Mouse (Mus musculus) neural tube, embryonic 15.5 days (tissue): ENCODE measurements around the gene Tmem210. TPM values are rescaled to one million over a fixed set of nuclear protein-coding genes. Genes with fewer than 3 reads are reported as not detected.

ENCODE experiments used
- ATAC-seq: fragments of 200-750 bp; cut with Nextera tagmentation; 2 replicates; pipeline ENCODE4 v1.8.0; 2017; ENCODE audit warnings: mild to moderate bottlenecking, moderate TSS enrichment, moderate library complexity; ENCODE audit not compliant: low FRiP score
- H3K27ac ChIP-seq: fragments of 300-500 bp; sonication (generic); replicated peaks from 2 replicates; pipeline ENCODE4 v1.5.1; 2015; ENCODE audit warnings: mild to moderate bottlenecking, inconsistent platforms
- H3K27me3 ChIP-seq: fragments of 300-500 bp; sonication (generic); replicated peaks from 2 replicates; pipeline ENCODE4 v1.6.1; 2015; ENCODE audit warnings: inconsistent platforms
- H3K36me3 ChIP-seq: fragments of 300-500 bp; sonication (generic); 2 replicates; pipeline ENCODE4 v1.6.1; 2015; ENCODE audit warnings: inconsistent platforms
- H3K4me1 ChIP-seq: fragments of 300-500 bp; sonication (generic); 2 replicates; pipeline ENCODE4 v1.6.1; 2015; ENCODE audit warnings: inconsistent platforms
- H3K4me2 ChIP-seq: fragments of 300-500 bp; sonication (generic); 2 replicates; pipeline ENCODE4 v1.6.1; 2015; ENCODE audit warnings: inconsistent platforms, mild to moderate bottlenecking, moderate library complexity
- H3K4me3 ChIP-seq: fragments of 300-500 bp; sonication (generic); replicated peaks from 2 replicates; pipeline ENCODE4 v1.5.1; 2015; ENCODE audit warnings: mild to moderate bottlenecking, inconsistent platforms
- H3K9ac ChIP-seq: fragments of 300-500 bp; sonication (generic); replicated peaks from 2 replicates; pipeline ENCODE4 v1.6.1; 2015; ENCODE audit warnings: mild to moderate bottlenecking, inconsistent platforms
- H3K9me3 ChIP-seq: fragments of 300-500 bp; sonication (generic); replicated peaks from 2 replicates; pipeline ENCODE4 v1.6.1; 2016; ENCODE audit warnings: inconsistent platforms
- WGBS: fragments of 180-500 bp; shearing (Covaris S2); methylation state at CpG from one replicate; pipeline ENCODE4 v1.1.7; 2015; ENCODE audit warnings: mixed read lengths; 5-methylcytosine and 5-hydroxymethylcytosine counted together
- polyA plus RNA-seq: library from polyadenylated mRNA; unstranded; fragments of >200 nt; fragmentation: Nextera tagmentation; extraction: Ambion mirVana; gene quantifications from 2 replicates; pipeline ENCODE4 v1.2.1, GENCODE M21; 2015

Tmem210 gene
- polyA plus RNA-seq, 1 experiment from 2014 or later, result not detected

GRCm38 (mm10) chr2:25265897-25266656 lies 21.9 kb upstream of the Tmem210 start:
- peak overlapping the region; percentile 41 for H3K9ac ChIP-seq
- no peaks in the 10 kb centered on the region for H3K9me3 ChIP-seq
- ATAC-seq, result no peak
- 51% methylated on average over 6 of the region's 6 CpGs for WGBS
- H3K4me3 ChIP-seq, result peak overlapping the region; percentile 17
- H3K27me3 ChIP-seq, result no peaks in the 10 kb centered on the region
- peaks cover 21% of the 10 kb centered on the region for H3K36me3 ChIP-seq
- peaks cover 68% of the 10 kb centered on the region for H3K4me1 ChIP-seq
- peak overlapping the region; percentile 100 for H3K4me2 ChIP-seq
- H3K27ac ChIP-seq, result peak overlapping the region; percentile 67

DNA sequence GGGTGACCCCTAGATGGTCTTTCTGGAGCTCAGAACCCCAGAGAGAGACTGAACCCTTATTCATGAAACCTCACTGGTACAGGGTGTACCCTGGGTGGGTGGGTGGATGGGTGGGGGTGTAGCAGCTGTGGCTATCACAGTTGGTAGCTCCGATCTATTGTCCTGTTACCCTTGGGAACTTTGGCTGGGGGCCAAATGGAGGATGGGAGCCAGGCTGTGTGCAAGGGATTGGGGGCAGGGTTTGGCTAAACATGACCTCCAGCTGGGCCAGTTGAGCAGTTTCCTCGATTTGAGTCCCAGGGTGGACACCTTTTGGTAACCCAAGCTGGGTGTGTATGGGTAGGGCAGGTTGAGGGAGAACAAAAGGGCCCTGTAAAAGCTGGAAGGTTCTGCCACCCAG lies 21.2 kb upstream of the Tmem210 start:
- Histone ChIP-seq H3K4me1 (peaks cover 72% of the 10 kb centered on the region), H3K4me2 (peak overlapping the region; percentile 100), H3K27ac (peak overlapping the region; percentile 67), H3K9ac (peak overlapping the region; percentile 41), H3K36me3 (peaks cover 21% of the 10 kb centered on the region), H3K4me3 (0 out of 2 replicates have a peak overlapping the region, but pooled peaks have one; percentile 17), H3K27me3 (no peaks in the 10 kb centered on the region), H3K9me3 (no peaks in the 10 kb centered on the region)
- 33% methylated on average over 2 of the region's 2 CpGs for WGBS
- no peak for ATAC-seq

DNA sequence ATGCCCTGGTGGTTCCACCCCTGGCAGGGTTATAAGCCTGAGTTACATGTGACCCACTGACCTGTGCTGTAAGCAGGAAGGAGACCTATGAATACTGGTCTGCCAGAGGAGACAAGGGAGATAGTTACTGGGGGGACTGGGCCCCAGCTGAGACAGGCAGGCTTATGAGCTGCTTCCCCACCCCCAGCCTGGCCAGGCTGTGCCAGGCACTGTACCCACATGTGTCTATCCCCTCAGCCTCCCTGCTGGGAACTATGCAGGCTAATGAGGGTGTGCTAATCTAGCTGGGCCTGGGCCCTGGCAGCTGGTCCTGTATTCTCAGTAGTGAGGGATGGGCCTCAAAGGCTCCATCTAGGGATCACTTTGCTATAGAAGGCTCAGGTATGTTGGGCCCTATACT lies 20.7 kb upstream of the Tmem210 start:
- peak overlapping the region; percentile 67; the same call in 1 of the 2 replicates for H3K27ac ChIP-seq
- no peaks in the 10 kb centered on the region for H3K9me3 ChIP-seq
- H3K9ac ChIP-seq, result peak overlapping the region; percentile 41; the same call in 1 of the 2 replicates
- peak overlapping the region; percentile 100; the same call in 1 of the 2 replicates for H3K4me2 ChIP-seq
- no peaks in the 10 kb centered on the region for H3K27me3 ChIP-seq
- H3K4me1 ChIP-seq, result peaks cover 69% of the 10 kb centered on the region
- H3K36me3 ChIP-seq, result peaks cover 21% of the 10 kb centered on the region
- no peak overlapping the region for H3K4me3 ChIP-seq
- no peak for ATAC-seq

- no peak overlapping the region for H3K9ac ChIP-seq
- no peak overlapping the region for H3K4me3 ChIP-seq
- no peak overlapping the region for H3K27ac ChIP-seq
- H3K9me3 ChIP-seq, result no peaks in the 10 kb centered on the region
- ATAC-seq, result no peak
- WGBS, result 71% methylated on average over 4 of the region's 4 CpGs
- no peaks in the 10 kb centered on the region for H3K27me3 ChIP-seq
- H3K4me2 ChIP-seq, result 0 out of 2 replicates have a peak overlapping the region, but pooled peaks have one; percentile 100
- peaks cover 21% of the 10 kb centered on the region for H3K36me3 ChIP-seq
- peaks cover 70% of the 10 kb centered on the region for H3K4me1 ChIP-seq
Observed at GRCm38 (mm10) chr2:25267746-25268309, 20.1 kb upstream of the Tmem210 start.

- peak within 1 kb of the TSS; percentile 88 for H3K27ac ChIP-seq
- peaks cover 54% of the 10 kb centered on the region for H3K4me1 ChIP-seq
- ATAC-seq, result peak; percentile 96
- H3K36me3 ChIP-seq, result peaks cover 56% of the 10 kb centered on the region
- peak within 1 kb of the TSS; percentile 92 for H3K4me3 ChIP-seq
- H3K9me3 ChIP-seq, result no peaks in the 10 kb centered on the region
- under 1% methylated on average over 55 of the region's 55 CpGs for WGBS
- H3K27me3 ChIP-seq, result no peaks in the 10 kb centered on the region
- H3K4me2 ChIP-seq, result peak within 1 kb of the TSS; percentile 91
- peak within 1 kb of the TSS; percentile 86 for H3K9ac ChIP-seq
Observed at GRCm38 (mm10) chr2:25271827-25272511, 16.0 kb upstream of the Tmem210 start, which contains the start of the genes Ssna1 and Anapc2. Gene Ssna1, minus strand, starts transcription at chr2:25272438. Gene Anapc2, plus strand, starts transcription at chr2:25272478.

- Histone ChIP-seq H3K4me2 (peak overlapping the region; percentile 91), H3K9ac (peak overlapping the region; percentile 86), H3K36me3 (peaks cover 62% of the 10 kb centered on the region), H3K4me1 (peaks cover 48% of the 10 kb centered on the region), H3K27me3 (no peaks in the 10 kb centered on the region), H3K4me3 (peak overlapping the region; percentile 92), H3K9me3 (no peaks in the 10 kb centered on the region), H3K27ac (peak overlapping the region; percentile 88)
- under 1% methylated on average over 29 of the region's 29 CpGs for WGBS
- ATAC-seq, result peak; percentile 62
Observed at GRCm38 (mm10) chr2:25272515-25272914, 15.4 kb upstream of the Tmem210 start.

DNA sequence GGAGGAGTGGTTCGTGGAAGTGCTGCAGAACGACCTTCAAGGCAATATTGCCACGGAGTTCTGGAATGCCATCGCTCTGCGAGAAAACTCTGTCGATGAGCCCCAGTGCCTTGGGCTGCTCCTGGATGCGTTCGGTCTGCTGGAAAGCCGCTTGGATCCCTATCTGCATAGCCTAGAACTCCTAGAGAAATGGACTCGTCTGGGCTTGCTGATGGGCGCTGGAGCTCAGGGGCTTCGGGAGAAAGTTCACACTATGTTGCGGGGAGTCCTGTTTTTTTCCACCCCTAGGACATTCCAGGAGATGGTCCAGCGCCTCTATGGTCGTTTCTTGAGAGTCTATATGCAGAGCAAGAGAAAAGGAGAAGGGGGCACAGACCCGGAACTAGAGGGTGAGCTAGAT lies 14.9 kb upstream of the Tmem210 start:
- H3K4me2 ChIP-seq, result peak overlapping the region; percentile 91
- no peak for ATAC-seq
- no peaks in the 10 kb centered on the region for H3K27me3 ChIP-seq
- peak overlapping the region; percentile 92 for H3K4me3 ChIP-seq
- H3K27ac ChIP-seq, result peak overlapping the region; percentile 88; the same call in 1 of the 2 replicates
- H3K36me3 ChIP-seq, result peaks cover 64% of the 10 kb centered on the region
- peak overlapping the region; percentile 86 for H3K9ac ChIP-seq
- WGBS, result 37% methylated on average over 16 of the region's 16 CpGs
- peaks cover 43% of the 10 kb centered on the region for H3K4me1 ChIP-seq
- no peaks in the 10 kb centered on the region for H3K9me3 ChIP-seq

GRCm38 (mm10) chr2:25278928-25279882 lies 8.7 kb upstream of the Tmem210 start:
- peaks cover 90% of the 10 kb centered on the region for H3K36me3 ChIP-seq
- no peaks in the 10 kb centered on the region for H3K27me3 ChIP-seq
- H3K9me3 ChIP-seq, result no peaks in the 10 kb centered on the region
- peaks cover 11% of the 10 kb centered on the region for H3K4me1 ChIP-seq
- no peak overlapping the region for H3K27ac ChIP-seq
- H3K4me3 ChIP-seq, result no peak overlapping the region
- H3K9ac ChIP-seq, result no peak overlapping the region
- no peak for ATAC-seq
- no peak overlapping the region for H3K4me2 ChIP-seq
- WGBS, result 63% methylated on average over 13 of the region's 13 CpGs

DNA sequence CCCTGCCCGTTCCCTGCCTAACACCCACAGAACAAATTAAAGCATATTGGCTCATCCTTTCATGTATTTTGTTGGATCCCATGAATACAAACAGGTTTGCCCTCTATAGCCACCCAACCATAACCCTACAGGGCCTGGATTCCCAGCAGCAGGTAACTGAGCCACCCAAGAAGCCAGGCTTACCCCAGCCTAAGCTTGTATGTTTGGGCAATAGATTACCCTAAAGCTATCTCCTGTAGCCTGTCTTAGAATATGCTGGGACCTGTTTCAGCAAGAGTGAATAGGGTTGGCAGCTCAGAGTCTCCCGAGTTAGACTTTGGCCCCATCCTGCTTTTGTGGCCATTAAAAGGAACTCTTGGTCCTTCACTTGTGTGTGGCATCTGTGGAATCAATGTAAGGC lies 2.4 kb upstream of the Tmem210 start:
- WGBS, result 97% methylated on average over 2 of the region's 2 CpGs
- no peak overlapping the region for H3K4me3 ChIP-seq
- H3K9ac ChIP-seq, result no peak overlapping the region
- no peak overlapping the region for H3K27ac ChIP-seq
- H3K9me3 ChIP-seq, result no peaks in the 10 kb centered on the region
- H3K27me3 ChIP-seq, result peaks cover 27% of the 10 kb centered on the region
- H3K36me3 ChIP-seq, result peaks cover 42% of the 10 kb centered on the region
- H3K4me1 ChIP-seq, result peaks cover 34% of the 10 kb centered on the region
- no peak overlapping the region for H3K4me2 ChIP-seq
- ATAC-seq, result no peak

- Histone ChIP-seq H3K4me1 (peaks cover 41% of the 10 kb centered on the region), H3K9ac (no peak overlapping the region), H3K27ac (0 out of 2 replicates have a peak overlapping the region, but pooled peaks have one; percentile 4), H3K36me3 (peaks cover 34% of the 10 kb centered on the region), H3K9me3 (no peaks in the 10 kb centered on the region), H3K27me3 (peaks cover 35% of the 10 kb centered on the region), H3K4me3 (no peak overlapping the region), H3K4me2 (no peak overlapping the region)
- 92% methylated on average over 1 of the region's 1 CpGs for WGBS
- no peak for ATAC-seq
Observed at GRCm38 (mm10) chr2:25286314-25286713, 1.6 kb upstream of the Tmem210 start.
